Mouse (Mus musculus) CH12.LX (cell line): Measurements from ENCODE around the gene Psma6. TPM values are rescaled to one million over a fixed set of nuclear protein-coding genes. Genes with fewer than 3 reads are reported as not detected.

Source experiments
- DNase-seq: peaks from one replicate; pipeline ENCODE4 v3.0.0-alpha.2; 2013; ENCODE audit errors: extremely low read depth
- H3K27ac ChIP-seq: 2 replicates; pipeline ENCODE4 v1.5.1; 2012; ENCODE audit warnings: low read depth, mild to moderate bottlenecking, control low read depth, moderate library complexity; ENCODE audit not compliant: insufficient read depth
- H3K27me3 ChIP-seq: replicated peaks from 2 replicates; pipeline ENCODE3; 2012; ENCODE audit warnings: inconsistent platforms
- H3K36me3 ChIP-seq, 2 experiments: replicated peaks in 1 of 2; 2 replicates each; pipeline versions ENCODE3 to v1.6.1; 2012; ENCODE audit warnings: inconsistent platforms in 1 of 2, low read length in 1 of 2, mild to moderate bottlenecking in 1 of 2, mixed read lengths in 1 of 2, moderate library complexity in 1 of 2; ENCODE audit not compliant: control insufficient read depth in 1 of 2, insufficient read depth in 1 of 2
- H3K4me1 ChIP-seq, 2 experiments: 2 replicates each; pipeline ENCODE4 v1.6.1; 2012; ENCODE audit warnings: inconsistent platforms in 1 of 2, moderate library complexity in 1 of 2; ENCODE audit not compliant: insufficient read depth in 2 of 2, control insufficient read depth in 1 of 2
- H3K4me2 ChIP-seq: 2 replicates; pipeline ENCODE4 v1.6.1; 2012; ENCODE audit warnings: low read depth, mild to moderate bottlenecking, control low read depth; ENCODE audit not compliant: poor library complexity, insufficient read depth, severe bottlenecking
- H3K4me3 ChIP-seq, 3 experiments: fragments of 150-350 bp in 1 of 3; sonication (generic) in 1 of 3; replicated peaks in 1 of 3; 2 replicates each; pipeline versions ENCODE3 to v1.5.1; 2011 to 2012; ENCODE audit warnings: low read depth in 2 of 3, low read length in 2 of 3, mild to moderate bottlenecking in 2 of 3, moderate library complexity in 2 of 3, control low read depth in 1 of 3, improper control_type of control experiment in 1 of 3, inconsistent platforms in 1 of 3, mixed read lengths in 1 of 3; ENCODE audit not compliant: poor library complexity in 1 of 3
- H3K79me2 ChIP-seq: replicated peaks from 2 replicates; pipeline ENCODE4 v1.6.1; 2012; ENCODE audit warnings: mild to moderate bottlenecking, moderate library complexity; ENCODE audit not compliant: control insufficient read depth, poor library complexity, insufficient read depth, severe bottlenecking; ENCODE audit errors: extremely low read depth
- H3K9ac ChIP-seq: 2 replicates; pipeline ENCODE4 v1.6.1; 2012; ENCODE audit warnings: low read depth, mild to moderate bottlenecking, control low read depth, moderate library complexity; ENCODE audit not compliant: insufficient read depth
- H3K9me3 ChIP-seq: replicated peaks from 2 replicates; pipeline ENCODE3; 2012; ENCODE audit warnings: low read length, inconsistent platforms, mixed read lengths
- BHLHE40 ChIP-seq: IDR thresholded peaks from 2 replicates; pipeline ENCODE4 v1.6.1; 2011; ENCODE audit warnings: mild to moderate bottlenecking, low read depth, low read length, improper control_type of control experiment
- CHD2 ChIP-seq: IDR thresholded peaks from 2 replicates; pipeline ENCODE4 v1.6.1; 2011; ENCODE audit warnings: low read length, improper control_type of control experiment
- CTCF ChIP-seq, 2 experiments: IDR thresholded peaks in 1 of 2; conservative IDR thresholded peaks in 1 of 2; 2 replicates each; pipeline ENCODE4 v1.5.1; 2011 to 2012; ENCODE audit warnings: low read depth in 2 of 2, low read length in 2 of 2, improper control_type of control experiment in 1 of 2, inconsistent platforms in 1 of 2, mild to moderate bottlenecking in 1 of 2, moderate library complexity in 1 of 2
- IRF4 ChIP-seq: IDR thresholded peaks from 2 replicates; pipeline ENCODE4 v1.6.1; 2014; ENCODE audit warnings: low read depth, mild to moderate bottlenecking, inconsistent platforms, low read length, improper control_type of control experiment
- JUN ChIP-seq: IDR thresholded peaks from 2 replicates; pipeline ENCODE4 v1.6.1; 2011; ENCODE audit warnings: low read depth, mild to moderate bottlenecking, low read length, improper control_type of control experiment, moderate library complexity; ENCODE audit not compliant: insufficient read depth
- JUND ChIP-seq: conservative IDR thresholded peaks from 2 replicates; pipeline ENCODE4 v1.6.1; 2011; ENCODE audit warnings: low read depth, low read length, improper control_type of control experiment
- KAT2A ChIP-seq: IDR thresholded peaks from 2 replicates; pipeline ENCODE4 v1.6.1; 2012; ENCODE audit warnings: low read length, improper control_type of control experiment, inconsistent platforms; ENCODE audit not compliant: insufficient replicate concordance
- MAX ChIP-seq: IDR thresholded peaks from 2 replicates; pipeline ENCODE4 v1.6.1; 2011; ENCODE audit warnings: low read length, improper control_type of control experiment
- MAZ ChIP-seq: IDR thresholded peaks from 2 replicates; pipeline ENCODE4 v1.6.1; 2012; ENCODE audit warnings: low read depth, mild to moderate bottlenecking, inconsistent platforms, low read length, improper control_type of control experiment, moderate library complexity
- MEF2A ChIP-seq: IDR thresholded peaks from 2 replicates; pipeline ENCODE4 v1.6.1; 2014; ENCODE audit warnings: low read depth, mild to moderate bottlenecking, inconsistent platforms, low read length, improper control_type of control experiment, borderline replicate concordance
- MYC ChIP-seq: IDR thresholded peaks from 2 replicates; pipeline ENCODE4 v1.6.1; 2011; ENCODE audit warnings: low read depth, mild to moderate bottlenecking, improper control_type of control experiment, low read length
- NELFE ChIP-seq: IDR thresholded peaks from 2 replicates; pipeline ENCODE4 v1.6.1; 2011; ENCODE audit warnings: low read depth, low read length, improper control_type of control experiment
- PAX5 ChIP-seq: IDR thresholded peaks from 2 replicates; pipeline ENCODE4 v1.6.1; 2012; ENCODE audit warnings: low read length, inconsistent platforms, mixed read lengths
- POLR2A ChIP-seq: IDR thresholded peaks from 2 replicates; pipeline ENCODE4 v1.6.1; 2011; ENCODE audit warnings: low read depth, mild to moderate bottlenecking, improper control_type of control experiment, low read length
- POLR2AphosphoS2 ChIP-seq: IDR thresholded peaks from 2 replicates; pipeline ENCODE4 v1.6.1; 2011; ENCODE audit warnings: low read depth, low read length, improper control_type of control experiment
- RCOR1 ChIP-seq: conservative IDR thresholded peaks from 2 replicates; pipeline ENCODE4 v1.6.1; 2012; ENCODE audit warnings: low read depth, mild to moderate bottlenecking, inconsistent platforms, low read length, improper control_type of control experiment
- SIN3A ChIP-seq: IDR thresholded peaks from 2 replicates; pipeline ENCODE4 v1.6.1; 2012; ENCODE audit warnings: low read length, improper control_type of control experiment, inconsistent platforms
- SMC3 ChIP-seq: IDR thresholded peaks from 2 replicates; pipeline ENCODE4 v1.6.1; 2011; ENCODE audit warnings: low read depth, low read length, improper control_type of control experiment
- TBP ChIP-seq: conservative IDR thresholded peaks from 2 replicates; pipeline ENCODE4 v1.6.1; 2011; ENCODE audit warnings: low read depth, low read length, improper control_type of control experiment
- TCF12 ChIP-seq: IDR thresholded peaks from 2 replicates; pipeline ENCODE4 v1.6.1; 2014; ENCODE audit warnings: low read depth, mild to moderate bottlenecking, inconsistent platforms, low read length, improper control_type of control experiment
- USF2 ChIP-seq: conservative IDR thresholded peaks from 2 replicates; pipeline ENCODE4 v1.6.1; 2011; ENCODE audit warnings: low read depth, low read length, improper control_type of control experiment
- ZKSCAN1 ChIP-seq: IDR thresholded peaks from 2 replicates; pipeline ENCODE4 v1.6.1; 2012; ENCODE audit warnings: low read depth, inconsistent platforms, low read length, improper control_type of control experiment, borderline replicate concordance
- ZMIZ1 ChIP-seq: IDR thresholded peaks from 2 replicates; pipeline ENCODE4 v1.6.1; 2012; ENCODE audit warnings: low read depth, mild to moderate bottlenecking, inconsistent platforms, low read length, improper control_type of control experiment
- dilution Hi-C: fragments of 300-500 bp; cut with MboI; formaldehyde crosslinking; loops from 2 replicates; pipeline ENCODE4 v1.14.3; 2020; ENCODE audit warnings: low sequenced_read_pairs; ENCODE audit not compliant: extremely low pct_unique_long_range_greater_than_20kb, extremely low pct_ligation_motif_present
- in situ Hi-C: fragments of 300-500 bp; cut with MboI; formaldehyde crosslinking; loops from 3 replicates; pipeline ENCODE4 v1.14.3; 2019; ENCODE audit warnings: low sequenced_read_pairs, low pct_ligation_motif_present, low pct_unique_long_range_greater_than_20kb, mixed read lengths
- polyA plus RNA-seq: library from polyadenylated mRNA; unstranded; fragments of >175 nt; gene quantifications from 2 replicates; pipeline ENCODE4 v1.2.1, GENCODE M21; 2012; ENCODE audit warnings: low read depth; ENCODE audit not compliant: insufficient read length
- total RNA-seq, 2 experiments: library from RNA; depleted of rRNA; stranded (reverse); fragments of 300-350 nt in 1 of 2; fragments of >200 nt in 1 of 2; gene quantifications; 2 replicates each; pipeline ENCODE4 v1.2.3; 2012 to 2014

The Psma6 gene
- total and polyA plus RNA-seq, 3 experiments = 271 to 585 (median 307) TPM

DNA sequence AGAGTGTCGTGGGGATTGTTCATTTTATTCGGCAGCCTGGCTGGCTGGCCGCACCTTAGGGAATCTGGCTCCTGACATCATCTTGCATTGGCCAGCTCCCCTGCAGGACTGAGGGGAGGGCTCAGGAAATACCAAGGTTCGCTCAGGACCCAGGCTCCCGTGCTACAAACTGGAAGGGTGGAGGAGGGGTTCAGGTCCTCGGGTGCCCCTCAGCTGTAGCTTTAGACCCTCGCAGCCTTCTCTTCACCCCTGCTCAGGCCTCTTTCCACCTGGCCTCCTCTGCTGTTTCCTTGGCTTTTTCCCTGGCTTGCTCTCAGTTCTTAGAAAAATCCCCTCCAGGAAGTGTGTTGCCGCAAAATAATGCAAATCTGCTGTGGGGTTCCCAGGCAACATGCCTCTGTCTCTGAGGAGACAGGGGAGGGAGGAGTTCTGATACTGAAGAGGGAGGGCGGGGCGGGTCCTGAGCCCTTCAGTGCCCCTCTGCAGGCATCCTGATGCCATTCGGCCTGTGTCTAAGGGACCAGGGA, 54.7 kb downstream of the Psma6 start (continued):
- TF ChIP-seq TCF12 (peak; percentile 93), PAX5 (no peak), MEF2A (peak; percentile 80), TBP (peak; percentile 38; the same call in 1 of the 2 replicates), SIN3A (peak; percentile 57), NELFE (no peak), KAT2A (0 out of 2 replicates have a peak, but pooled peaks have one; percentile 52), BHLHE40 (peak; percentile 89), CHD2 (peak; percentile 84), ZMIZ1 (peak; percentile 56; the same call in 1 of the 2 replicates)

DNA sequence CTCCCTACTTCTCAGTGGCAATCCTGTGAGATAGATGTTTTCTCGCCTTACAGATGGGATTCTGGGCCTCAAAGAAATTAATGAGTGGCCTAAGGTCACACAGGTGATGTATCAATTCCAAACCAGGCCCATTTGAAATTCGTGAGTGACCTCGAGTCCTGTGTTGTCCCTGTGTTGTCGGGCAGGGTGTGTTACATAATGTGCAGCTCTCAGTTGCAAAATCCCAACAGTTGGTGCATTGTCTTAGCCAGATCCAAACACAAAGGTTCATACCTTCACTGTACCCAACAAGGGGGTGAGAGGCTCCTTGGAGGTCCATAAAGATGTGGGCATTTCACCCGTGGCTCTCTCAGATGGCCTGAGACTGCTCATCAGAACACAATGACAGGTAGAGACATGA, 56.4 kb downstream of the Psma6 start:
- Histone ChIP-seq H3K79me2 (no peaks in the 10 kb centered on the region), H3K36me3 (no peaks in the 10 kb centered on the region), H3K4me3 (no peak overlapping the region), H3K4me2 (no peak overlapping the region), H3K9me3 (no peaks in the 10 kb centered on the region), H3K27me3 (no peaks in the 10 kb centered on the region), H3K9ac (no peak overlapping the region), H3K4me1 (peaks cover 64 to 99% of the 10 kb centered on the region in 2 experiments), H3K27ac (peak overlapping the region; percentile 98)
- in situ Hi-C loops (loop anchor here (5.0 kb wide), 1 partner anchor 52 kb away; the partner anchor contains the start of gene Nfkbia), dilution Hi-C loops (no loop called here)
- no peak for DNase-seq
- no peak for TF ChIP-seq MEF2A
- no peak for TF ChIP-seq SIN3A
- no peak for TF ChIP-seq TBP
- no peak for TF ChIP-seq PAX5
- TF ChIP-seq POLR2A = no peak
- TF ChIP-seq TCF12 = no peak
- no peak for TF ChIP-seq JUND
- no peak for TF ChIP-seq IRF4
- no peak for TF ChIP-seq BHLHE40
- TF ChIP-seq POLR2AphosphoS2 = no peak
- no peak for TF ChIP-seq CHD2
- TF ChIP-seq MYC = no peak
- no peak for TF ChIP-seq JUN
- no peak for TF ChIP-seq ZKSCAN1
- TF ChIP-seq MAZ = no peak
- no peak for TF ChIP-seq MAX
- no peak for TF ChIP-seq SMC3
- no peak for TF ChIP-seq RCOR1
- no peak for TF ChIP-seq USF2
- no peak for TF ChIP-seq CTCF (conservative IDR thresholded peaks at IDR 0.05 in 1 of 2, IDR thresholded peaks at IDR 0.05 in 1 of 2; ENCODE audit: low read depth in 2 of 2, low read length in 2 of 2)
